Mouse (Mus musculus) megakaryocyte-erythroid progenitor cell, adult 5-6 weeks (primary cell): ENCODE measurements at regions not wholly inside any gene's neighbourhood (a gene's known extent, or its start where the extent isn't known, plus 50 kb on each side); places are given as distances from the start of the nearest gene placed in this dataset.
"Not testable (repeated sequence)": the region's sequence is repeated elsewhere in the genome, so short reads cannot be mapped to it uniquely, and the experiment has no call there.

ENCODE experiments used
- ATAC-seq: replicated peaks from 2 replicates; pipeline ENCODE4 v1.8.0; 2016; ENCODE audit warnings: mild to moderate bottlenecking, inconsistent platforms; ENCODE audit not compliant: severe bottlenecking, poor library complexity, low FRiP score, low TSS enrichment

- not testable (repeated sequence) for ATAC-seq
Observed at GRCm38 (mm10) chr1:184174416-184174815, 140.3 kb upstream of the 1700056E22Rik start.

- no peak for ATAC-seq
Observed at GRCm38 (mm10) chr1:184173739-184174138, 139.6 kb upstream of the 1700056E22Rik start.

- no peak for ATAC-seq
Observed at GRCm38 (mm10) chr1:184172986-184173385, 138.9 kb upstream of the 1700056E22Rik start.

GRCm38 (mm10) chr1:184171601-184172000 is 137.5 kb upstream of the 1700056E22Rik start:
- ATAC-seq = no peak

- no peak for ATAC-seq
Observed at GRCm38 (mm10) chr1:184170926-184171325, 136.8 kb upstream of the 1700056E22Rik start.

- no peak for ATAC-seq
Observed at GRCm38 (mm10) chr1:184169967-184170366, 135.9 kb upstream of the 1700056E22Rik start.

- no peak for ATAC-seq
Observed at GRCm38 (mm10) chr1:184169034-184169783, 135.1 kb upstream of the 1700056E22Rik start.

GRCm38 (mm10) chr1:184166951-184167350 is 132.8 kb upstream of the 1700056E22Rik start:
- no peak for ATAC-seq

- not testable (repeated sequence) for ATAC-seq
Observed at GRCm38 (mm10) chr1:184162526-184162925, 128.4 kb upstream of the 1700056E22Rik start.

- ATAC-seq = no peak
Observed at GRCm38 (mm10) chr1:184147713-184148112, 113.6 kb upstream of the 1700056E22Rik start.

GRCm38 (mm10) chr1:184142974-184143373 is 108.9 kb upstream of the 1700056E22Rik start:
- no peak for ATAC-seq

GRCm38 (mm10) chr1:184140486-184140885 is 106.4 kb upstream of the 1700056E22Rik start:
- no peak for ATAC-seq

GRCm38 (mm10) chr1:184140082-184140481 is 106.0 kb upstream of the 1700056E22Rik start:
- ATAC-seq = no peak

GRCm38 (mm10) chr1:184138661-184139060 is 104.6 kb upstream of the 1700056E22Rik start:
- ATAC-seq = no peak

GRCm38 (mm10) chr1:184130897-184131296 is 96.8 kb upstream of the 1700056E22Rik start:
- ATAC-seq = no peak

GRCm38 (mm10) chr1:184127321-184127720 is 93.2 kb upstream of the 1700056E22Rik start:
- no peak for ATAC-seq

GRCm38 (mm10) chr1:184126909-184127308 is 92.8 kb upstream of the 1700056E22Rik start:
- ATAC-seq = no peak
